ENCODE assay signal across 8 mouse cellular contexts in genomic region chr19:6907811-6908540, GRCm38 (mm10). TPM values are rescaled to one million over a fixed set of nuclear protein-coding genes. Genes with fewer than 3 reads are reported as not detected.
DNase-seq lines count a peak whose midpoint lies in the region; ATAC-seq lines count a peak whose summit lies in the region.

No protein-coding gene starts in this region.

- peak overlapping the region; percentile 78; the same call in 1 of the 2 replicates for H3K9ac ChIP-seq in heart, embryonic 12.5 days
- peak overlapping the region; percentile 36; the same call in 1 of the 2 replicates for H3K9ac ChIP-seq in embryonic facial prominence, embryonic 12.5 days
- peak overlapping the region; percentile 86 for H3K9ac ChIP-seq in kidney, embryonic 16.5 days (replicated peaks; ENCODE audit: low read length)
- H3K9ac ChIP-seq in midbrain, embryonic 13.5 days (replicated peaks), result peak overlapping the region; percentile 79; the same call in 1 of the 2 replicates

- H3K36me3 ChIP-seq in heart, embryonic 12.5 days, result peaks cover 55% of the 10 kb centered on the region
- peaks cover 42% of the 10 kb centered on the region for H3K36me3 ChIP-seq in embryonic facial prominence, embryonic 12.5 days
- H3K36me3 ChIP-seq in kidney, embryonic 16.5 days (ENCODE audit: insufficient read depth, low read length), result peaks cover 39% of the 10 kb centered on the region
- H3K36me3 ChIP-seq in midbrain, embryonic 13.5 days, result peaks cover 56% of the 10 kb centered on the region

- 77% methylated on average over 7 of the region's 7 CpGs for WGBS in heart, embryonic 12.5 days
- WGBS in embryonic facial prominence, embryonic 12.5 days, result 88% methylated on average over 7 of the region's 7 CpGs
- 62% methylated on average over 7 of the region's 7 CpGs for WGBS in kidney, embryonic 16.5 days
- WGBS in midbrain, embryonic 13.5 days, result 89% methylated on average over 7 of the region's 7 CpGs

- H3K27me3 ChIP-seq in heart, embryonic 12.5 days (replicated peaks), result no peaks in the 10 kb centered on the region
- no peaks in the 10 kb centered on the region for H3K27me3 ChIP-seq in embryonic facial prominence, embryonic 12.5 days
- H3K27me3 ChIP-seq in kidney, embryonic 16.5 days (ENCODE audit: insufficient read depth, low read length), result no peaks in the 10 kb centered on the region
- no peaks in the 10 kb centered on the region for H3K27me3 ChIP-seq in midbrain, embryonic 13.5 days

- no peak overlapping the region for H3K27ac ChIP-seq in heart, embryonic 12.5 days (ENCODE audit: poor library complexity, severe bottlenecking)
- no peak overlapping the region for H3K27ac ChIP-seq in embryonic facial prominence, embryonic 12.5 days
- peak overlapping the region; percentile 69; the same call in 1 of the 2 replicates for H3K27ac ChIP-seq in kidney, embryonic 16.5 days (ENCODE audit: low read length)
- no peak overlapping the region for H3K27ac ChIP-seq in midbrain, embryonic 13.5 days

- H3K9me3 ChIP-seq in heart, embryonic 12.5 days (replicated peaks), result no peaks in the 10 kb centered on the region
- H3K9me3 ChIP-seq in embryonic facial prominence, embryonic 12.5 days, result no peaks in the 10 kb centered on the region
- H3K9me3 ChIP-seq in kidney, embryonic 16.5 days (ENCODE audit: low read length), result no peaks in the 10 kb centered on the region
- H3K9me3 ChIP-seq in midbrain, embryonic 13.5 days, result no peaks in the 10 kb centered on the region

- peak overlapping the region; percentile 66 for H3K4me3 ChIP-seq in heart, embryonic 12.5 days
- peak overlapping the region; percentile 61 for H3K4me3 ChIP-seq in embryonic facial prominence, embryonic 12.5 days
- peak overlapping the region; percentile 64 for H3K4me3 ChIP-seq in kidney, embryonic 16.5 days (ENCODE audit: low read length)
- H3K4me3 ChIP-seq in midbrain, embryonic 13.5 days (replicated peaks), result peak overlapping the region; percentile 64; the same call in 1 of the 2 replicates

- H3K4me2 ChIP-seq in heart, embryonic 12.5 days, result peak overlapping the region; percentile 80
- peak overlapping the region; percentile 78 for H3K4me2 ChIP-seq in embryonic facial prominence, embryonic 12.5 days (replicated peaks)
- peak overlapping the region; percentile 73 for H3K4me2 ChIP-seq in kidney, embryonic 16.5 days (replicated peaks; ENCODE audit: low read depth, low read length)
- H3K4me2 ChIP-seq in midbrain, embryonic 13.5 days (replicated peaks), result peak overlapping the region; percentile 81

- peaks cover 25% of the 10 kb centered on the region for H3K4me1 ChIP-seq in heart, embryonic 12.5 days (replicated peaks)
- H3K4me1 ChIP-seq in embryonic facial prominence, embryonic 12.5 days, result peaks cover 26% of the 10 kb centered on the region
- H3K4me1 ChIP-seq in kidney, embryonic 16.5 days (ENCODE audit: insufficient read depth, low read length), result peaks cover 29% of the 10 kb centered on the region
- peaks cover 36% of the 10 kb centered on the region for H3K4me1 ChIP-seq in midbrain, embryonic 13.5 days (replicated peaks)

- ATAC-seq in heart, embryonic 12.5 days (ENCODE audit: insufficient number of reproducible peaks, low FRiP score), result no peak
- ATAC-seq in embryonic facial prominence, embryonic 12.5 days (ENCODE audit: insufficient number of reproducible peaks, insufficient read depth, low FRiP score, low TSS enrichment), result no peak
- no peak for ATAC-seq in kidney, embryonic 16.5 days (ENCODE audit: low FRiP score, low TSS enrichment)
- no peak for ATAC-seq in midbrain, embryonic 13.5 days

- no peak for DNase-seq in heart, adult 9 months (ENCODE audit: low spot score in 2 of 2)
- DNase-seq in spleen, adult 12 weeks (ENCODE audit: low spot score), result no peak
- no peak for DNase-seq in layer of hippocampus, postnatal 25 days (ENCODE audit: extremely low spot score in 1 of 2, low spot score in 1 of 2)
- DNase-seq in c-Kit-positive CD71-positive TER-119-positive erythroid progenitor cells, embryonic 14.5 days (ENCODE audit: low spot score), result no peak

RNA-seq across cellular contexts. Expression of gene Trmt112, which starts 1.5 kb away (rescaled TPM):
- polyA plus RNA-seq in heart, embryonic 12.5 days (2016; fragmentation: Nextera tagmentation; extraction: Ambion mirVana), result 85.9 and 92.9 TPM in 2 replicates
- 142 and 157 TPM in 2 replicates for polyA plus RNA-seq in embryonic facial prominence, embryonic 12.5 days (2016; fragmentation: Nextera tagmentation; extraction: Ambion mirVana)
- 141 and 145 TPM in 2 replicates for polyA plus RNA-seq in kidney, embryonic 16.5 days (2015; fragmentation: Nextera tagmentation; extraction: Ambion mirVana)
- 136 and 139 TPM in 2 replicates for polyA plus RNA-seq in midbrain, embryonic 13.5 days (2015; fragmentation: Nextera tagmentation; extraction: Ambion mirVana)
- total RNA-seq in layer of hippocampus, postnatal 25 days (2021), result 10 to 100 TPM; 40.7 to 43.9 TPM

RNA-seq across cellular contexts. Expression of gene Prdx5, which starts 1.9 kb away (rescaled TPM):
- 202 and 218 TPM in 2 replicates for polyA plus RNA-seq in heart, embryonic 12.5 days (2016; fragmentation: Nextera tagmentation; extraction: Ambion mirVana)
- 192 and 193 TPM in 2 replicates for polyA plus RNA-seq in embryonic facial prominence, embryonic 12.5 days (2016; fragmentation: Nextera tagmentation; extraction: Ambion mirVana)
- 325 and 350 TPM in 2 replicates for polyA plus RNA-seq in kidney, embryonic 16.5 days (2015; fragmentation: Nextera tagmentation; extraction: Ambion mirVana)
- polyA plus RNA-seq in midbrain, embryonic 13.5 days (2015; fragmentation: Nextera tagmentation; extraction: Ambion mirVana), result 231 and 236 TPM in 2 replicates
- 100 to 1,000 TPM; 384 to 436 TPM for total RNA-seq in layer of hippocampus, postnatal 25 days (2021)

RNA-seq across cellular contexts. Expression of gene Esrra, which starts 13.6 kb away (rescaled TPM):
- 27.4 and 30.2 TPM in 2 replicates for polyA plus RNA-seq in heart, embryonic 12.5 days (2016; fragmentation: Nextera tagmentation; extraction: Ambion mirVana)
- polyA plus RNA-seq in embryonic facial prominence, embryonic 12.5 days (2016; fragmentation: Nextera tagmentation; extraction: Ambion mirVana), result 9.5 and 10.9 TPM in 2 replicates
- polyA plus RNA-seq in kidney, embryonic 16.5 days (2015; fragmentation: Nextera tagmentation; extraction: Ambion mirVana), result 18.0 and 19.4 TPM in 2 replicates
- 14.5 and 18.3 TPM in 2 replicates for polyA plus RNA-seq in midbrain, embryonic 13.5 days (2015; fragmentation: Nextera tagmentation; extraction: Ambion mirVana)
- 10 to 100 TPM; 56.2 to 57.7 TPM for total RNA-seq in layer of hippocampus, postnatal 25 days (2021)

RNA-seq across cellular contexts. Expression of gene Catsperz, which starts 17.2 kb away (rescaled TPM):
- polyA plus RNA-seq in heart, embryonic 12.5 days (2016; fragmentation: Nextera tagmentation; extraction: Ambion mirVana), result 2.2 and 2.3 TPM in 2 replicates
- polyA plus RNA-seq in embryonic facial prominence, embryonic 12.5 days (2016; fragmentation: Nextera tagmentation; extraction: Ambion mirVana), result 1.2 and 1.7 TPM in 2 replicates
- polyA plus RNA-seq in kidney, embryonic 16.5 days (2015; fragmentation: Nextera tagmentation; extraction: Ambion mirVana), result 3.4 and 3.7 TPM in 2 replicates
- 0.55 TPM in 1 of 2 replicates, not detected in the other for polyA plus RNA-seq in midbrain, embryonic 13.5 days (2015; fragmentation: Nextera tagmentation; extraction: Ambion mirVana)
- 10 to 100 TPM; 11.0 to 12.1 TPM for total RNA-seq in layer of hippocampus, postnatal 25 days (2021)

RNA-seq across cellular contexts. Expression of gene Kcnk4, which starts 26.3 kb away (rescaled TPM):
- polyA plus RNA-seq in heart, embryonic 12.5 days (2016; fragmentation: Nextera tagmentation; extraction: Ambion mirVana), result 0.14 and 0.29 TPM in 2 replicates
- 0.62 and 0.65 TPM in 2 replicates for polyA plus RNA-seq in embryonic facial prominence, embryonic 12.5 days (2016; fragmentation: Nextera tagmentation; extraction: Ambion mirVana)
- 0.42 and 0.71 TPM in 2 replicates for polyA plus RNA-seq in kidney, embryonic 16.5 days (2015; fragmentation: Nextera tagmentation; extraction: Ambion mirVana)
- 0.28 and 0.79 TPM in 2 replicates for polyA plus RNA-seq in midbrain, embryonic 13.5 days (2015; fragmentation: Nextera tagmentation; extraction: Ambion mirVana)
- 10 to 100 TPM; 18.4 to 20.2 TPM for total RNA-seq in layer of hippocampus, postnatal 25 days (2021)

Comparison
In these comparisons a context has a peak if more than half of its experiments do, and no peak if none do; other contexts are left out.
1. H3K9ac ChIP-seq: peak in every context shown above with its lines; median percentile 86 in kidney, embryonic 16.5 days; 79 in midbrain, embryonic 13.5 days; 78 in heart, embryonic 12.5 days; 36 in embryonic facial prominence, embryonic 12.5 days.